Mouse (Mus musculus) hematopoietic stem cell, adult 5-6 weeks (primary cell): ENCODE measurements around the gene Phgr1. TPM values are rescaled to one million over a fixed set of nuclear protein-coding genes. Genes with fewer than 3 reads are reported as not detected.

Experiments
- ATAC-seq, 2 experiments: fragments of 125-278 bp in 1 of 2; replicated peaks in 1 of 2; 2 replicates each; pipeline ENCODE4 v1.8.0; 2016 to 2017; ENCODE audit warnings: inconsistent platforms in 2 of 2, mild to moderate bottlenecking in 2 of 2, moderate number of reproducible peaks in 2 of 2, low read depth in 1 of 2, moderate TSS enrichment in 1 of 2; ENCODE audit not compliant: low FRiP score in 2 of 2, poor library complexity in 2 of 2, severe bottlenecking in 2 of 2, insufficient read depth in 1 of 2, low TSS enrichment in 1 of 2
- total RNA-seq: library from RNA; stranded (forward); fragments of 172-1452, 232-1000 nt; gene quantifications from 2 replicates; pipeline ENCODE4 v1.2.3, GENCODE M21; 2017

Gene Phgr1
- total RNA-seq, 1 experiment from 2014 or later: not detected

DNA sequence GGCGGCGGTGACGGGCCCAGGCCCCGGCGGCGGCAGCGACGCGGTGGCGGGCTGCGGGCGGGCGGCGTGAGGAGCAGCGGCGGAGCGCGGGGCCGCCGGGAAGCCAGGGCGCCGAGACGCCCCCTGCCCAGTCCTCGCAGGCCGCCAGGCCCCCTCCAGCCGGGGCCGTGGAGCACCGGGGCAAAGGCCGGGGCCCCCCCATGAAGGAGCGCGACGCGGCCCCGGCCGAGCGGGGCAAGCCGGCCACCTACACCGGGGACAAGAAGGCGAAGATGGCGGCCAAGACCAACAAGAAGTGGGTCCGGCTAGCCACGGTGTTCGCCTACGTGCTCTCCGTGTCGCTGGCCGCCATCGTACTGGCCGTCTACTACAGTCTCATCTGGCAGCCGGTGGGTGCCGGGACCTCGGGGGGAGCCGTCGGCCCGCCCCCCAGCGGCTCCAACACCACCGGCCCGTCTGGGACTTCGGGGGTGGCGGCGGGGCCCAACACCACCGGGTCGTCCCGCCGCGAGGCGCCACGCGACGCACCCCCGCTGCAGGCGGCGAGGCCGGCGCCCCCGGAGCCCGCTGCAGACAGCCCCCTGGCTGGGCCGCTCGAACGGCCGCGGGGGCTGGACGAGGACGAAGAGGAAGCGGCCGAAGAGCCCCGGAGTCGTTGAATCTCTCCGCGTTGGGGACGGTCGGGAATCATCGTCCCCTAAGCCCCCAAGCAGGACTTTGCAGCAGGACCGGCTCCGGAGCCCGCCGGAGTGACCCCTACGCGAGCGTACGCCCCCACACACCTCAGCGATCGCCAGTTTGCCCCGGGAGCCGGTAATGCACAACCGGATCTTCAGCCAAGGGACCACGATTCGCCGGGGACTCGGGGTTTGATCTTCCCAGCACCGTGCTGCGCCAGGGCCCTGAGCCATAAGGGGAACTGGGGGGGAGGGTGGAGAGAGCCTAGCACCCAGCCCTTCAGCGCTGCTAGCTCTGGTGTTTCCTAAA lies 26.4 kb upstream of the Phgr1 start:
- no peak; a peak in 1 of 4 replicates for ATAC-seq

GRCm38 (mm10) chr2:118747301-118747960 lies 25.1 kb upstream of the Phgr1 start:
- ATAC-seq: no peak

GRCm38 (mm10) chr2:118749341-118749884 lies 23.2 kb upstream of the Phgr1 start:
- no peak for ATAC-seq

- ATAC-seq: peak in 1 of 2 experiments; percentile 37; a peak in 1 of 4 replicates
These were observed 22.1 kb upstream of the Phgr1 start for GRCm38 (mm10) chr2:118750476-118750875.

- no peak for ATAC-seq
These were observed 20.4 kb upstream of the Phgr1 start for GRCm38 (mm10) chr2:118751896-118752791.

GRCm38 (mm10) chr2:118752792-118753108 lies 19.8 kb upstream of the Phgr1 start:
- no peak for ATAC-seq

DNA sequence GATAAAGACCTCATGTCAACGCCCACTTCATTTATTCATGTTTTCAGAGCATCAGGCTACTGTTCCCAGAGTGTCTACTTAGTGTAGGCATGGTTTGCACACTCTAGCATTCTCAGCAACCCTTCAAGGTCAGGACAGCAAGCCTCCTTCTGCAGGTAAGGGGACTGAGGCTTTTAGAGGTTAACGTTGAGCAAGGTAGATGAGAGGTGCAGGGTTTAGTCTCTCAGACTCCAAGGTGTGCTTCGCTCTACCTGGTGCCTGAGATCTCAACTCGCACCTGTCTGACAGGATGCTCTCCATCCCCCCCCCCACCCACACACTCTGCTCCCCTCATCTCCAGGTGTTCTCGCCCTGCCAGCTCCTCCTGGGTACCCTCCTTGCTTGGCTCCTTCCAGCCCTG lies 18.4 kb upstream of the Phgr1 start:
- no peak for ATAC-seq

DNA sequence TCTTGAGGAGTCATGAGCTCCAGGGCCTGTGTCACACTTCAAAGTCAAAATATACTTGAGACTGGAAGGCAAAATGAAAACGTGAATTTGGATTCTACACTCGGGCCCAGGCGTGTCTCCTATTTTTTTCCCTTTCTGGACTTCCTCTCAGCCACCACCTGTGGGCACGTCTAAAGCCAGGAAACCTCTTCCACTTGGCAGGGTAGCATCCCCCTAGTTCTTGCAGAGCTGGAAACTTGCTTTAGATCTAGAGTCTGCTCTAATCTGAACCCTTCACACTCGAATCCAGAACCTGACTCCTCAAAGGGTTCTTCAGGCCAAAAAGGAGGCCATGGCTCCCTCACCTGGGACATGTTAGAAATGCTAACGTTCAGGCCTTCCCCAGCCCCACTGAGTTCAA lies 17.2 kb upstream of the Phgr1 start:
- ATAC-seq: no peak

DNA sequence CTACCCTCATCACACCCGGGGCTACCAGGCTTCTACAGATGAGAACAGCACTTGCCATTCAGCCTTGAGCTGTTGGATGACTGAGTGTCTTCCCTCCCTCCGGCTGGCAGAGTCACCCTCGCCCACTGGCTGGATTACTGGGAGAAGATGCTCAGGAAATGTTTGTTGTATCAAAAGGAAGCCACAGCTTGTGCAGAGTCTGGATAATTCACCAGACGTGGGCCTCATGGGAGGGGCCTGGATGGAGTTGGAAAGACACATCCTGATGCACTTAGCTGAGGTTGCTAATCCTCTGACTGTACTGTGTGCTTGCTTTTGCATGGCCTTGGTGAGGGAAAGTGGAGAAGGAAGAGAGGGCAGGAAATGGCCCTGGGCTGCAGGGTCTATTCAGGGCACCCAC lies 16.5 kb upstream of the Phgr1 start:
- no peak for ATAC-seq

DNA sequence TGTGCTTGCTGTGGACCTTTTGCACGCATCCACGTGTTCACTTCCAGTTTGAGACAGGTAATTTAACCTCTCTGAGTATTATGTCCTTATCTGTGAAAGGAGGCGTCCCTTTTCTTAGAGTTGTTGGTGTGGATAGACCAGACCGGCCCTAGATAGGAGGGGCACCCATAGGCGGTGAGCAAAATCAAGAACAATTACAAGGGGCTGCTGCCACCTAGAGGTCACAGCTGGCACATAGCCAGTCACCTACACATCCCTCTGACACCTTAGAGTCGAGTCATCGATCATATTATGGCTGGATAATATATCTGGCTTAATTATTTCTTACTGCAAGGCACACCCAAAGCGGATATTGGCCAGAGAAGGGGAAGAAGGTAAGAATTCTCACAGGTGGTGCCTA lies 12.7 kb upstream of the Phgr1 start:
- peak; percentile 60 to 77; a peak in 3 of 4 replicates for ATAC-seq

- no peak for ATAC-seq
These were observed 12.1 kb upstream of the Phgr1 start for GRCm38 (mm10) chr2:118760311-118761025.

DNA sequence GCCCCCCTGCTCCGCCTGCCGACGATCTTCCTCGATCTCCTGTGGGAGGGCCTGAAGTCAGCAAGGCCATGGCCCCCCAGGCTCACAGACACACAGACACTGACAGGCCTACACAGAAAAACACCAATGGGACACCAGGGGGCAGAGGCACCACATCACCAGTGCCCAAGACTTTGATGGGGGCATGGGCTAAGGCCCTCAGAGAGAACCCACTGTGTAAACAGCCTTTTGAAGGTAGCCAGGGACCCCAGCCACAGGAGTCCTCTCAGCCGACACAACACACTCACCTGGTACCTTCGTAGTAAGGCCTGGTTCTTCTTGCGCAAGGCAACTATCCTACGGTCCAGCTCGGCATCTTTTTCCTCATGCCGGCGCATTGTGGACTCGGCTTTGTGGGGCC lies 11.2 kb upstream of the Phgr1 start:
- no peak for ATAC-seq

DNA sequence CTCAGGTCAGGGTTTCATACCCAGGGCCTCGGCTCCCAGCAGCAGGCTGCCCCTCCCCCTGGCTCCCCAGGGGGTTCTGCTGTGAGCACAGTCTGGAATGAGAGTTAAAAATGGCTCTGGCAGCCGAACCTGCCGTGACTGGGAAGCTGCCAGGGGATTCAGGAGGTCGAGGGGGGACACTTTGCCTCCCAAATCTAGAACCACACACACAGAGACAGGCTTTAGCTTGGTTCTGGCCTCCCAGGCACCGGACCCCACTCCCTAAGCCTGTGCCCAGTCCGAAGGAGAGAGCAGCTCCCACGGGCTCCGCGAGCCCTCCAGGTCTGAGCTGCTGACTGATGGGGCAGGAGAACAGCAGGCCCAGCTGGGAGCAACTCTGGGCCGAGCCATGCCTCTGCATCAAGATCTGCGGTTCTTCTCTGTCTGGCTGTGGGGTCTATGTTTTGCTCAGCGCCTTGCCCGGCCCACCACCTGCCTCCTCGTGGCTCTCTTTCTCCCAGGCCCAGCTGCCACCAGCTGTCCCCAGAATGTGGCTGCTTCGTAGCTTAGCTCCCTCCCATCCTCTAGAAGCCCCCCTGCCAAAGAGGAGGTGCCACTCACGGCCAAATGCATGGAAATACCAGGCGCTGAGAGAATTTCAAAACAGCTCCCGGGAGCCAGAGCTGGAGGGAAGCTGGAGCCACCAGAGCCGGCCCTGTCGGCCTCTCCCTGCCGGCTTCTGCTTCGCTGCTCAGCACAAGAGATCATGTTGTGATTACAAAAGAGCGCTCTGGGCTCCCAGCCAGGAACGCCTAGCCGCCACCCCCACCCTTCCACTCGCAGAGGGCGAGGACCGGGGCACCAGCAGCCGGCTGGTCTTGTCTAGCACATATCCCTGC lies 10.4 kb upstream of the Phgr1 start, which contains the start of gene Ccdc9b:
Gene Ccdc9b (minus strand): TSS at position 756 of the 878 bp plus-strand sequence.
- ATAC-seq: peak; percentile 62 to 66

DNA sequence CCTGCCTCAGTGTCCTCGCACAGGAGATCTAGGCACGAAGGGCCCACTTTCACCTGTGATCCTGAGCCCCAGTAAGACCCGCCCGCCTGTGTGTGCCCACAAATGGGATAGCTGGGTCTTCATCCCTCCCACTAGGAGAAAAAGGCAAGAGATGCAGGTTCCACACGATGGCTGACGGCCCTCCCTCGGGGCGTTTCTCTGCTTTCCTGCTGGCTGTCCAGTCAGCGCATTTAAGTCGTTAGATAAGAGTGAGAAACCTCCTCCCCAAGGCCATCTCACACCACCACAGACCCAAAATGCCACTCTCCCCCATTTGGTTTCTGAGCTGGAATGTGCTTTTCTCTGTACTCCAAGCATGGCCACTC lies 9.8 kb upstream of the Phgr1 start:
- no peak for ATAC-seq

- ATAC-seq: no peak
These were observed 9.1 kb upstream of the Phgr1 start for GRCm38 (mm10) chr2:118763469-118763868.
